Mouse (Mus musculus) adrenal gland, adult 18-20 months (tissue): ENCODE results near the gene Clec4g. TPM values are rescaled to one million over a fixed set of nuclear protein-coding genes. Genes with fewer than 3 reads are reported as not detected.
A peak's percentile ranks its signal among the peaks of the same experiment; 100 is the strongest.
"Not testable (repeated sequence)": the region's sequence is repeated elsewhere in the genome, so short reads cannot be mapped to it uniquely, and the experiment has no call there.

Experiments used
- DNase-seq, 2 experiments: peaks; one replicate each; pipeline ENCODE4 v3.0.0; 2021 to 2022; ENCODE audit warnings: low spot score in 2 of 2
- long read RNA-seq, 2 experiments: library from polyadenylated mRNA; stranded (forward); transcript quantifications; one replicate each; pipeline ENCODE4 v2.0.0; 2021
- total RNA-seq, 2 experiments: library from RNA; stranded (reverse); gene quantifications; 1 replicate in 1 of 2; 2 replicates in 1 of 2; pipeline ENCODE4 v1.2.3; 2021

Clec4g gene
- not detected for total RNA-seq
- long read RNA-seq, experiment 1 = 0 reads
- long read RNA-seq, experiment 2 = 0 reads

DNA sequence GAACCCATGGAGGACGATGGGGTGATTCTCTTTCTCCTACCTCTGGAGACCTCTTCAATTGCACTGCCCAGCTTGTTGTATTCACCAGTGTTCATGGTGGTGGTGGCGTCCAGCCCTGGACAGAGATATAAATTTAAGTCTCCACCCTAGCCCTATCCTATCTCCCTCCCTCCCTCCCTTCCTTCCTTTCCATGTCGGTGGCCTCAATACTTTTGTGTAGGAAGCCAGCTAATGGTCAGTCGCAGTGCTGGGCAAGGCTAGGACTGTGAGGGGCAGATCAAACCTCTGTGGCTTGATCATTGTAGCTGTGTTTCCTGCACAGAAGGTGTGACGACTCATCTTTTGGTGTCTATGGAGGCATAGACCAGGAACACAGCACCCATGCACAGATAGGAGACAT, at the start of gene Clec4g:
Clec4g (minus strand) TSS at position 101 of the 400 bp plus-strand sequence.
- no peak for DNase-seq

DNA sequence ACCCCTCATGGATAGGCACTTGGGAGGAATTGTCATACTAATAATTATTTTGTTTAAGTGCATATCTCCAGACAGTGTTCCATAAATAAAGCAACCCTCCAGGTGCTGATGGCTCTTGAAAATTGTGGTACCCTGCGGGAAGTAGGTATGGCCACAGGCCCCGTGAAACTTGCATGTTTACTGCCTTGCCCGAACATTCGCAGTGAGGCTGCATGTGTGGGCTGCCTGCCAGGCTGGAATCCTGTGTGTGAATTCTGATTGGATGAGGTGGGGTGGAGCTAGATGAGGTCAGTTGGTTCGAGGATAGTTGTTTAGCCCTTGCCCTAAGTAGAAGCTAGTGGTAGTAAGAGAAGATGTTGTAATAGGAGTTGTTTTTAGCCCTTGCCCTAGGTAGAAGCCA, 48.2 kb upstream of the Clec4g start:
- DNase-seq = not testable (repeated sequence)

DNA sequence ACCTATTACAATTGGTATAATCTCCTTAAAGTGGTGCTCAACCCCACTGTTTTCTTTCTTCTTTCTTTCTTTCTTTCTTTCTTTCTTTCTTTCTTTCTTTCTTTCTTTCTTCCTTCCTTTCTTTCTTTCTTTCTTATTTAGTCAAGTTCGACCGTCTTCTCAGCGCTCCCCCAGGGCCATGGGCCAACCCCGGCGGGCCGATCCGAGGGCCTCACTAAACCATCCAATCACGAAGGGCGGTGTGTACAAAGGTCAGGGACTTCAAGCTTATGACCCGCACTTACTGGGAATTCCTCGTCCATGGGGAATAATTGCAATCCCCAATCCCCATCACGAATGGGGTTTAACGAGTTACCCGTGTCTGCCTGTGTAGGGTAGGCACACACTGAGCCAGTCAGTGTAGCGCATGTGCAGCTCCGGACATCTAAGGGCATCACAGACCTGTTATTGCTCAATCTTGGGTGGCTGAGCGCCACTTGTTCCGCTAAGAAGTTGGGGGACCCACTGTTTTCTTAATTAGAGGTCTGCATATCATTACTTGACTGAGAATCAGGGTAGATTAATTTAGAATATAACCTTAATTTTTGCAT, 33.9 kb upstream of the Clec4g start:
- DNase-seq = peak; percentile 79 to 86

- no peak for DNase-seq
Observed at GRCm38 (mm10) chr8:3748761-3749160, 28.3 kb upstream of the Clec4g start, which contains the start of gene Cd209a. Cd209a (minus strand) TSS chr8:3748984.

GRCm38 (mm10) chr8:3736947-3737346, 16.5 kb upstream of the Clec4g start:
- DNase-seq = no peak

- DNase-seq = no peak
Observed at GRCm38 (mm10) chr8:3735599-3735998, 15.1 kb upstream of the Clec4g start.

GRCm38 (mm10) chr8:3734084-3734483, 13.6 kb upstream of the Clec4g start:
- no peak for DNase-seq

- DNase-seq = no peak
Observed at GRCm38 (mm10) chr8:3721041-3721440, 590 bp upstream of the Clec4g start.

GRCm38 (mm10) chr8:3718559-3718958, 1.9 kb downstream of the Clec4g start:
- peak; percentile 68 to 71 for DNase-seq

DNA sequence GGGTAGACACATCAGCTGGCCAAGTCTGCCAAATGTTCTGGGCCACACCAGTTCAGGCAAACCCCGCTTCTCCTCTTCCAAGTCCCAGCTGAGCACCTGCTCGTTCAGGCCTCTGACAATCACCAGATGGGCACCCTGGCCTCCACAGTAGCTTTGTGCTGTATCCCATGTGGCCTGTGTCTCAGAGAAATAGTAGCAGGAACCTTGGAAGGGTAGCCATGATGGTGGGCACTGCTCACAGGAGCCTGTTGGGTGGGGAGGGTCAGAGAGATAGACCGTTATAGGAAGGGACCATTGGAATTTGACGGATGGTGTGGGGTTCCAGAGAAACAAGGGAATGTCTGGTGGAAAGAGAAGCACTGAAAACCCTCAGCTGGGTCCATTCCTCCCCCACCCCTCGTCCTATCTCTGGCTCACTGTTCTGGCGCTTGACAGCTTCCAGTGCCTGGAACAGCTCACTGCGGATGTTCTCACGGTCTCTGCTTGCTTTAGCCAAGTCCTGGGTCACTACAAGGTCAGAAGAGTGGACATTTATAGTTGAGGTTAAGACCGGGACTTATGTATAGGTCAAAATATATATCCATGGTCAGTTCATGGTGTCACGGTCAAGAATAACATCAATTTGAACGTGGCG, 3.0 kb downstream of the Clec4g start:
- no peak for DNase-seq

DNA sequence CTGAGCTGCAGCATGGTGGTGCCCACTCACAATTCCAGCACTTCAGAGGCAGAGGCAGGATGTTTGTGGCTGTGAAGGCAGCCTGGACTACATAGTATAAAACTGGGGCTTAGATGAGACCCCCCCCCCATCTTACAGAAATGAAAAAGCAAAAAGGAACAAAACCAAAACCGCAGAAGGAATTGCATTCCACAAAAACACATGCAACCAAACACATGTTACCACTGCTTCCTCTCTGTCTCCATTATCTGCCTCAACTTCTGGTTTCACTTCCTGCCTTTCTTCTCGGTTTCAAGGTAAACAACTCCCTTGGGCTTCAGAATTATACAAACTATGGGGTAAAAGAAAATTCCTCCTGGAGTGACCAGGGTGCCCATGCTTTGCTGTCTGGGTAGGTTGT, 8.8 kb downstream of the Clec4g start:
- no peak for DNase-seq

DNA sequence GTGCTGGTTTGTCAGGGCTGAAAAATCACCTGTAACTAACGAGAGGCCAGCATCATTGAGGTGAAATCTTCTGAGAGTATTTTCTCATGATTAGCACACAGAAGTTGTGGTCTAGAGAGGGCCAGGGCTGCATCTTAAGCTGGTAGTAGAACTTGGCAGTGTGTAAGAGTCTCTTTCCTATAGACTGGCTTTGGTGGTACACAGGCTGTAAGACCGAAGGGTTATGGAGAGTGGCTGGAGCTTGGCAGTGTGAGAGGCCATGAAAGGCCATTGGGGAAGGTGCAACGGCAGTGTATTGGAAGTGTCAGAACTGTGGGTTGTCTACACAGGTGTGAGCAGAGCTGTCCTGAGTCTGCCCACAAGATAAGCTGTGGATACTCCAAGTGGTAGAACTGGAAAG, 10.1 kb downstream of the Clec4g start:
- no peak for DNase-seq

- no peak for DNase-seq
Observed at GRCm38 (mm10) chr8:3707611-3708010, 12.8 kb downstream of the Clec4g start.

- no peak for DNase-seq
Observed at GRCm38 (mm10) chr8:3705711-3706110, 14.7 kb downstream of the Clec4g start.

DNA sequence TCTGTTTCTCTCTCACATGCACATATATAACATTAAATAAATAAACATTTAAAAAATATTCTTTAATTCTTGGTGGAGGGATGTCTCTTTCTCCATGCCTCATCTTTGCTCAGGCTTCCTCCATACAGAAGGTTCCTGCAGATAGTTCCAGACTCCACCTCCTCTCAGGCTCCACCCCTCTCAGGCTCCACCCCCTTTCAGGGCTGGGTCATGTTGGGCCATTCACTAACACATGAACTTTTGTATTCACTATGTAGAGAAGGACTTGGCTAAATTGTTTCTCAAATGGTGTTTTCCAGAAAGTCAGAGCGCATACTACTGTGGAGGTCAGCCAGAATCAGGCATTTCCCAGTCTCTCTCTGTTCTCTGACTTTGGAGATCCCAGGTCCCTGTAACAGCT, 19.0 kb downstream of the Clec4g start:
- DNase-seq = no peak

GRCm38 (mm10) chr8:3694121-3694520, 26.3 kb downstream of the Clec4g start, which contains the start of gene Fcer2a:
Fcer2a (minus strand) TSS chr8:3694175.
- no peak for DNase-seq

GRCm38 (mm10) chr8:3690774-3691173, 29.7 kb downstream of the Clec4g start:
- DNase-seq = no peak

DNA sequence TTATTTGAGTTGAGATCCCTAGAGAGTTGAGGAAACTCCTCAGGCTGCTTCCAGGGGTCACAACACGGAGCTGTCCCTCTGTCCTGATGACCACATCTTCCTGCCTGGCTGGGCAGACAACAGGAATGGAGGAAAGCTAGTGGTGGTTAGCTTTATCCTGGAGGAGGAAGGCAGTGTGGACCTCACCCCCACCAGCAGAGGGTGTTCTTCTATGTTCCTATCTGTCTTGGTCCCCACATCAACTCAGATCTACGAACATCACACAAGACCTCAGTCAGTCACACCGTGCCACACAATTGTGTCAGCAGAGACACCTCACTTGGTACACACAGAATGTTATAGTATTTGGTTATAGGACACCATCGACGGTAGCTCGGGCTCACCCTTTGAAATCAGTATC, 32.9 kb downstream of the Clec4g start:
- no peak for DNase-seq

GRCm38 (mm10) chr8:3685422-3685821, 35.0 kb downstream of the Clec4g start:
- DNase-seq = no peak

- no peak for DNase-seq
Observed at GRCm38 (mm10) chr8:3684530-3684929, 35.9 kb downstream of the Clec4g start.

GRCm38 (mm10) chr8:3683408-3684176, 36.9 kb downstream of the Clec4g start:
- no peak for DNase-seq

GRCm38 (mm10) chr8:3682435-3682834, 38.0 kb downstream of the Clec4g start:
- no peak for DNase-seq
